Mouse (Mus musculus) lung, adult 2 months (tissue): ENCODE measurements around the gene Il1rl2.

Experiments used
- CTCF ChIP-seq: fragments of 200-500 bp; IDR thresholded peaks from 2 replicates; pipeline ENCODE4 v1.5.1; 2011; ENCODE audit warnings: mild to moderate bottlenecking, low read length, control low read depth; ENCODE audit not compliant: insufficient read depth
- POLR2A ChIP-seq: fragments of 200-500 bp; IDR thresholded peaks from 2 replicates; pipeline ENCODE4 v1.6.1; 2011; ENCODE audit warnings: low read depth, mild to moderate bottlenecking, control low read depth, low read length, borderline replicate concordance; ENCODE audit errors: extremely low read depth

DNA sequence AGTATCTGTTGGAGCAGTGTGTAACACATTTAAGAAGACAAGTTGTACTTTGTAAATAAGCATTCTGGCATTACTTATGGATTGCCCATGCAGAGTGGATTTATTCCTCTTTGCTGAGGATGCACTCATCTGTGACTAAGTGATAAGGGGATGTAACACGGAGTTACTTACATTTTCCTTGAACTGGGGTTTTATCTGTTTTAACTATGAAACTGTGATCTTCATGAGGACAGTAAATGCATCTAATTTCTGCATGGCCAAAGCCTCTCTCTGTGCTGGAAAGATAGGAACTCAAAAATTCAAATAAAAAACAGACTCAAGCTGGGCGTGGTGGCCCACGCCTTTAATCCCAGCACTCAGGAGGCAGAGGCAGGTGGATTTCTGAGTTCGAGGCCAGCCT lies 15.7 kb downstream of the Il1rl2 start:
- TF ChIP-seq CTCF (no peak), POLR2A (no peak)
